8 mouse cellular contexts compared by ENCODE assay signal in the genomic region with DNA sequence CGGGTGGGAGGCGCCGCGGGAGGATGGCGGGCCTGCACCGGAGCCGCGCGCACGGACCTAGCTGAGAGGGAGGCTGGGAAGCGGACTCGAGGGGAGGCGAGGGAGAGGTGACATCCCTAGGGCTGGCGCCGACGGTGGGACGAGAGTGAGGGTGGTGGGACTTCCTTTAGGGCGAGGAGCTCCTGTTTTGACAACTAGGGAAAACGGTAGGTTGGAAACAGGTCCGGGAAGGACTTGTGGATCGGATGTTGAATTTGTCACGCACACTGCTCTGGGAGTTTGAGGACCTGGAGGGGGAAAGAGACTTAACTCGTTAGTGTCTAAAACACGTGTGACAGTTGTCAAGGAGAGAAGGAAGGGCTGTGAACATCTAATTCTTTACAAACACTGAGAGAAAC. TPM values are rescaled to one million over a fixed set of nuclear protein-coding genes. Genes with fewer than 3 reads are reported as not detected.
DNase-seq lines count a peak whose midpoint lies in the region; ATAC-seq and TF ChIP-seq lines count a peak whose summit lies in the region.

No protein-coding gene starts in this region.

- no peak for TF ChIP-seq CTCF in forebrain, postnatal 0 days (IDR thresholded peaks at IDR 0.05; ENCODE audit: low read depth)

- no peaks in the 10 kb centered on the region for H3K27me3 ChIP-seq in heart, embryonic 13.5 days (replicated peaks)
- H3K27me3 ChIP-seq in forebrain, postnatal 0 days (ENCODE audit: insufficient read depth, low read length) = no peaks in the 10 kb centered on the region
- H3K27me3 ChIP-seq in midbrain, embryonic 11.5 days (ENCODE audit: control insufficient read depth, insufficient read depth, low read length) = no peaks in the 10 kb centered on the region

- WGBS in heart, embryonic 13.5 days = under 1% methylated on average over 24 of the region's 24 CpGs
- WGBS in forebrain, postnatal 0 days = under 1% methylated on average over 24 of the region's 24 CpGs
- under 1% methylated on average over 24 of the region's 24 CpGs for WGBS in midbrain, embryonic 11.5 days

- no peaks in the 10 kb centered on the region for H3K9me3 ChIP-seq in heart, embryonic 13.5 days
- no peaks in the 10 kb centered on the region for H3K9me3 ChIP-seq in ES-E14 (ENCODE audit: control insufficient read depth, insufficient read depth, low read depth, low read length)
- H3K9me3 ChIP-seq in forebrain, postnatal 0 days (ENCODE audit: low read length) = no peaks in the 10 kb centered on the region
- no peaks in the 10 kb centered on the region for H3K9me3 ChIP-seq in midbrain, embryonic 11.5 days (ENCODE audit: control insufficient read depth, low read length)

- H3K4me3 ChIP-seq in heart, embryonic 13.5 days = peak overlapping the region; percentile 78
- H3K4me3 ChIP-seq in ES-E14 (ENCODE audit: insufficient read depth in 1 of 2, low read depth in 1 of 2, low read length in 2 of 2, poor library complexity in 1 of 2, severe bottlenecking in 1 of 2) = peak overlapping the region; percentile 75 to 82
- peak overlapping the region; percentile 83 for H3K4me3 ChIP-seq in forebrain, postnatal 0 days (ENCODE audit: low read depth, low read length)
- peak overlapping the region; percentile 79 for H3K4me3 ChIP-seq in midbrain, embryonic 11.5 days (ENCODE audit: low read depth, low read length)

- H3K4me2 ChIP-seq in heart, embryonic 13.5 days = peak overlapping the region; percentile 79
- H3K4me2 ChIP-seq in forebrain, postnatal 0 days (ENCODE audit: low read depth) = peak overlapping the region; percentile 68
- peak overlapping the region; percentile 62 for H3K4me2 ChIP-seq in midbrain, embryonic 11.5 days

- intact Hi-C loops in heart, postnatal 25 days (cut with DNase I) = loop anchor here (2.0 kb wide), 1 partner anchor 59 kb away; a partner anchor contains a TSS

- peak; percentile 76 for ATAC-seq in heart, embryonic 13.5 days (ENCODE audit: extremely low read depth, insufficient number of reproducible peaks, low FRiP score, low TSS enrichment)
- ATAC-seq in forebrain, postnatal 0 days = peak; percentile 87
- ATAC-seq in midbrain, embryonic 11.5 days (ENCODE audit: low FRiP score) = peak; percentile 90

- H3K27ac ChIP-seq in heart, embryonic 13.5 days (replicated peaks) = peak overlapping the region; percentile 91
- H3K27ac ChIP-seq in ES-E14 (ENCODE audit: insufficient read depth, low read depth, low read length, poor library complexity, severe bottlenecking) = peak overlapping the region; percentile 77
- H3K27ac ChIP-seq in forebrain, postnatal 0 days (ENCODE audit: low read depth, low read length) = peak overlapping the region; percentile 91
- H3K27ac ChIP-seq in midbrain, embryonic 11.5 days (ENCODE audit: low read depth, low read length) = peak overlapping the region; percentile 64; the same call in 1 of the 2 replicates

- in situ Hi-C loops in ES-E14 (cut with MboI; ENCODE audit: low sequenced_read_pairs in 2 of 2, unreplicated experiment in 2 of 2) = no loop called here

- peaks cover 12% of the 10 kb centered on the region for H3K4me1 ChIP-seq in heart, embryonic 13.5 days
- H3K4me1 ChIP-seq in ES-E14 (ENCODE audit: control insufficient read depth in 2 of 2, insufficient read depth in 2 of 2, low read length in 2 of 2, poor library complexity in 1 of 2) = peaks cover 0 to 2% of the 10 kb centered on the region in 2 experiments; a peak in 3 of 4 replicates
- H3K4me1 ChIP-seq in forebrain, postnatal 0 days (ENCODE audit: insufficient read depth) = no peaks in the 10 kb centered on the region
- H3K4me1 ChIP-seq in midbrain, embryonic 11.5 days (ENCODE audit: control insufficient read depth, insufficient read depth, low read length) = peaks cover 2% of the 10 kb centered on the region; the same call in 1 of the 2 replicates

- DNase-seq in heart, postnatal 25 days (ENCODE audit: low spot score) = no peak
- DNase-seq in ES-E14 (ENCODE audit: low read depth, low spot score) = no peak
- no peak for DNase-seq in forebrain, postnatal 0 days
- DNase-seq in midbrain, embryonic 11.5 days (ENCODE audit: low spot score, missing footprints) = no peak
- no peak for DNase-seq in embryo, embryonic 11 days
- no peak for DNase-seq in gastrocnemius, adult 18-20 months (ENCODE audit: low spot score)
- no peak for DNase-seq in frontal cortex, postnatal 25 days (ENCODE audit: low spot score in 2 of 2)

- peaks cover 13% of the 10 kb centered on the region; the same call in 1 of the 2 replicates for H3K36me3 ChIP-seq in heart, embryonic 13.5 days
- H3K36me3 ChIP-seq in ES-E14 (ENCODE audit: control insufficient read depth, insufficient read depth, low read length, poor library complexity, severe bottlenecking) = peaks cover 3% of the 10 kb centered on the region; the same call in 1 of the 2 replicates
- no peaks in the 10 kb centered on the region for H3K36me3 ChIP-seq in forebrain, postnatal 0 days (ENCODE audit: insufficient read depth)
- H3K36me3 ChIP-seq in midbrain, embryonic 11.5 days (ENCODE audit: control insufficient read depth, insufficient read depth, low read length) = peaks cover under 1% of the 10 kb centered on the region; the same call in 1 of the 2 replicates

- H3K9ac ChIP-seq in heart, embryonic 13.5 days = peak overlapping the region; percentile 98
- peak overlapping the region; percentile 99 for H3K9ac ChIP-seq in ES-E14 (ENCODE audit: insufficient read depth, low read depth, low read length, poor library complexity, severe bottlenecking)
- H3K9ac ChIP-seq in forebrain, postnatal 0 days = peak overlapping the region; percentile 91
- H3K9ac ChIP-seq in midbrain, embryonic 11.5 days (ENCODE audit: low read length) = peak overlapping the region; percentile 95

TF ChIP-seq in ES-E14, 5 proteins besides CTCF, POLR2A, EP300 and RAD21:
- TF ChIP-seq MAFK (IDR thresholded peaks at IDR 0.05; ENCODE audit: insufficient read depth, low read depth, low read length) (no peak), ZC3H11A (IDR thresholded peaks at IDR 0.05; ENCODE audit: borderline replicate concordance, low read depth, low read length) (no peak), ZNF384 (IDR thresholded peaks at IDR 0.05; ENCODE audit: low read depth, low read length) (no peak), CHD2 (IDR thresholded peaks at IDR 0.05; ENCODE audit: low read depth, low read length) (no peak), HCFC1 (IDR thresholded peaks at IDR 0.05; ENCODE audit: borderline replicate concordance, insufficient read depth, low read length) (no peak)

RNA-seq across cellular contexts. Expression of a gene that starts 0.4 kb away (rescaled TPM):
- polyA plus RNA-seq in heart, embryonic 13.5 days (2015; fragmentation: Nextera tagmentation; extraction: Ambion mirVana) = 129 and 133 TPM in 2 replicates
- total RNA-seq in heart, postnatal 25 days (2021) = 10 to 100 TPM in 1 of 2 experiments, 1 to 10 TPM in 1; 10.0 to 10.8 TPM
- total RNA-seq in ES-E14 (2012; rRNA removed) = 133 and 195 TPM in 2 replicates
- 81.2 and 85.9 TPM in 2 replicates for total RNA-seq in forebrain, postnatal 0 days (2014; rRNA removed)
- 88.0 and 96.5 TPM in 2 replicates for polyA plus RNA-seq in forebrain, postnatal 0 days (2015; fragmentation: Nextera tagmentation; extraction: Ambion mirVana)
- polyA plus RNA-seq in midbrain, embryonic 11.5 days (2014; fragmentation: Nextera tagmentation; extraction: Ambion mirVana) = 286 TPM in 2 replicates
- 10 to 100 TPM; 10.0 to 11.1 TPM for total RNA-seq in gastrocnemius, adult 18-20 months (2021)

RNA-seq across cellular contexts. Expression of a gene that starts 28.3 kb away (rescaled TPM):
- polyA plus RNA-seq in heart, embryonic 13.5 days (2015; fragmentation: Nextera tagmentation; extraction: Ambion mirVana) = 79.0 and 86.7 TPM in 2 replicates
- 10 to 100 TPM; 49.6 to 55.2 TPM for total RNA-seq in heart, postnatal 25 days (2021)
- total RNA-seq in ES-E14 (2012; rRNA removed) = 62.1 and 73.0 TPM in 2 replicates
- 69.9 and 82.4 TPM in 2 replicates for total RNA-seq in forebrain, postnatal 0 days (2014; rRNA removed)
- 53.1 and 60.8 TPM in 2 replicates for polyA plus RNA-seq in forebrain, postnatal 0 days (2015; fragmentation: Nextera tagmentation; extraction: Ambion mirVana)
- polyA plus RNA-seq in midbrain, embryonic 11.5 days (2014; fragmentation: Nextera tagmentation; extraction: Ambion mirVana) = 78.2 and 78.8 TPM in 2 replicates
- total RNA-seq in gastrocnemius, adult 18-20 months (2021) = 10 to 100 TPM; 55.8 to 56.9 TPM

RNA-seq across cellular contexts. Expression of a gene that starts 46.8 kb away (rescaled TPM):
- 1.6 and 1.7 TPM in 2 replicates for polyA plus RNA-seq in heart, embryonic 13.5 days (2015; fragmentation: Nextera tagmentation; extraction: Ambion mirVana)
- 1 to 10 TPM; 1.7 to 2.0 TPM for total RNA-seq in heart, postnatal 25 days (2021)
- total RNA-seq in ES-E14 (2012; rRNA removed) = 0.48 and 0.54 TPM in 2 replicates
- total RNA-seq in forebrain, postnatal 0 days (2014; rRNA removed) = 0.62 TPM in 1 of 2 replicates, not detected in the other
- 1.8 and 2.3 TPM in 2 replicates for polyA plus RNA-seq in forebrain, postnatal 0 days (2015; fragmentation: Nextera tagmentation; extraction: Ambion mirVana)
- 1.8 and 2.6 TPM in 2 replicates for polyA plus RNA-seq in midbrain, embryonic 11.5 days (2014; fragmentation: Nextera tagmentation; extraction: Ambion mirVana)
- 1 to 10 TPM; 1.3 to 2.1 TPM for total RNA-seq in gastrocnemius, adult 18-20 months (2021)

RNA-seq across cellular contexts. Expression of a gene that starts 59.3 kb away (rescaled TPM):
- polyA plus RNA-seq in heart, embryonic 13.5 days (2015; fragmentation: Nextera tagmentation; extraction: Ambion mirVana) = 16.2 and 18.1 TPM in 2 replicates
- 10 to 100 TPM; 24.5 to 26.4 TPM for total RNA-seq in heart, postnatal 25 days (2021)
- total RNA-seq in ES-E14 (2012; rRNA removed) = 10.1 and 11.2 TPM in 2 replicates
- total RNA-seq in forebrain, postnatal 0 days (2014; rRNA removed) = 19.6 and 28.6 TPM in 2 replicates
- polyA plus RNA-seq in forebrain, postnatal 0 days (2015; fragmentation: Nextera tagmentation; extraction: Ambion mirVana) = 15.3 and 18.1 TPM in 2 replicates
- polyA plus RNA-seq in midbrain, embryonic 11.5 days (2014; fragmentation: Nextera tagmentation; extraction: Ambion mirVana) = 26.5 and 27.1 TPM in 2 replicates
- total RNA-seq in gastrocnemius, adult 18-20 months (2021) = 10 to 100 TPM; 22.5 to 24.6 TPM
